Mouse (Mus musculus) mouse trophoblast stem cell (cell line): Measurements from ENCODE around the gene Snx11.
"Not testable (repeated sequence)": the region's sequence is repeated elsewhere in the genome, so short reads cannot be mapped to it uniquely, and the experiment has no call there.

Experiments
- in situ Hi-C, 2 experiments: fragments of 300-500 bp; cut with MseI, MboI; formaldehyde crosslinking; loops; 2 replicates in 1 of 2; 3 replicates in 1 of 2; pipeline ENCODE4 v1.15.1; 2025

The Snx11 gene

GRCm38 (mm10) chr11:96776968-96777962 lies at the start of gene Snx11:
Snx11 (minus strand) TSS chr11:96777559.
- in situ Hi-C loops, result no loop called here

- in situ Hi-C loops, result no loop called here
Measured at GRCm38 (mm10) chr11:96826481-96826880, 49.1 kb upstream of the Snx11 start.

- in situ Hi-C loops, result no loop called here
Measured at GRCm38 (mm10) chr11:96824783-96825495, 47.6 kb upstream of the Snx11 start.

- in situ Hi-C loops, result no loop called here
Measured at GRCm38 (mm10) chr11:96823880-96824782, 46.8 kb upstream of the Snx11 start.

GRCm38 (mm10) chr11:96823471-96823837 lies 46.1 kb upstream of the Snx11 start:
- in situ Hi-C loops, result no loop called here

- in situ Hi-C loops, result no loop called here
Measured at GRCm38 (mm10) chr11:96822675-96823470, 45.5 kb upstream of the Snx11 start.

- in situ Hi-C loops, result no loop called here
Measured at GRCm38 (mm10) chr11:96821956-96822355, 44.6 kb upstream of the Snx11 start.

GRCm38 (mm10) chr11:96818128-96818710 lies 40.9 kb upstream of the Snx11 start:
- in situ Hi-C loops, result no loop called here

GRCm38 (mm10) chr11:96816979-96817378 lies 39.6 kb upstream of the Snx11 start:
- in situ Hi-C loops, result no loop called here

- in situ Hi-C loops, result no loop called here
Measured at GRCm38 (mm10) chr11:96816494-96816893, 39.1 kb upstream of the Snx11 start.

- in situ Hi-C loops, result no loop called here
Measured at GRCm38 (mm10) chr11:96815895-96816294, 38.5 kb upstream of the Snx11 start.

GRCm38 (mm10) chr11:96814443-96814842 lies 37.1 kb upstream of the Snx11 start:
- in situ Hi-C loops, result no loop called here

- in situ Hi-C loops, result no loop called here
Measured at GRCm38 (mm10) chr11:96813920-96814319, 36.6 kb upstream of the Snx11 start.

GRCm38 (mm10) chr11:96813455-96813854 lies 36.1 kb upstream of the Snx11 start:
- in situ Hi-C loops, result no loop called here

GRCm38 (mm10) chr11:96811188-96811587 lies 33.8 kb upstream of the Snx11 start:
- in situ Hi-C loops, result not testable (repeated sequence)

GRCm38 (mm10) chr11:96809562-96810235 lies 32.3 kb upstream of the Snx11 start:
- in situ Hi-C loops, result no loop called here

- in situ Hi-C loops, result no loop called here
Measured at GRCm38 (mm10) chr11:96808066-96808465, 30.7 kb upstream of the Snx11 start.

- in situ Hi-C loops, result no loop called here
Measured at GRCm38 (mm10) chr11:96805606-96806005, 28.2 kb upstream of the Snx11 start.

- in situ Hi-C loops, result no loop called here
Measured at GRCm38 (mm10) chr11:96799511-96799910, 22.2 kb upstream of the Snx11 start.

GRCm38 (mm10) chr11:96796586-96796985 lies 19.2 kb upstream of the Snx11 start:
- in situ Hi-C loops, result no loop called here
